Mouse (Mus musculus) G1E (cell line): Measurements from ENCODE around the gene Flrt1. TPM values are rescaled to one million over a fixed set of nuclear protein-coding genes. Genes with fewer than 3 reads are reported as not detected.

Experiments used
- ATAC-seq: 2 replicates; pipeline ENCODE4 v1.8.0; 2016; ENCODE audit warnings: mild to moderate bottlenecking; ENCODE audit not compliant: insufficient number of reproducible peaks, poor library complexity, low FRiP score, severe bottlenecking; ENCODE audit errors: extremely low read depth
- DNase-seq: peaks from one replicate; pipeline ENCODE4 v3.0.0; 2012; ENCODE audit warnings: low spot score
- H3K27me3 ChIP-seq: 2 replicates; pipeline ENCODE4 v1.6.1; 2012; ENCODE audit warnings: mild to moderate bottlenecking, low read length, inconsistent platforms; ENCODE audit not compliant: insufficient read depth
- H3K36me3 ChIP-seq: replicated peaks from 2 replicates; pipeline ENCODE3; 2012; ENCODE audit warnings: mild to moderate bottlenecking, inconsistent platforms
- H3K4me1 ChIP-seq: 2 replicates; pipeline ENCODE4 v1.6.1; 2012; ENCODE audit warnings: low read depth, low read length, inconsistent platforms, mixed read lengths; ENCODE audit not compliant: insufficient read depth
- H3K4me3 ChIP-seq: 2 replicates; pipeline ENCODE4 v1.5.1; 2012; ENCODE audit warnings: low read depth, mild to moderate bottlenecking, inconsistent platforms, low read length, moderate library complexity, mixed read lengths
- H3K9me3 ChIP-seq: replicated peaks from 2 replicates; pipeline ENCODE4 v1.6.1; 2012; ENCODE audit warnings: inconsistent platforms
- CTCF ChIP-seq: IDR thresholded peaks from 2 replicates; pipeline ENCODE4 v1.5.1; 2012; ENCODE audit warnings: low read depth, low read length, inconsistent platforms, mixed read lengths
- GATA1 ChIP-seq: IDR thresholded peaks from 2 replicates; pipeline ENCODE4 v1.6.1; 2012; ENCODE audit warnings: borderline replicate concordance, low read length, inconsistent platforms, mixed read lengths
- GATA2 ChIP-seq: IDR thresholded peaks from 2 replicates; pipeline ENCODE4 v1.6.1; 2012; ENCODE audit warnings: low read depth, low read length, inconsistent platforms, borderline replicate concordance
- POLR2AphosphoS5 ChIP-seq: IDR thresholded peaks from 2 replicates; pipeline ENCODE4 v1.6.1; 2012; ENCODE audit warnings: low read depth, low read length, inconsistent platforms; ENCODE audit not compliant: insufficient replicate concordance
- TAL1 ChIP-seq: conservative IDR thresholded peaks from 2 replicates; pipeline ENCODE4 v1.6.1; 2012; ENCODE audit warnings: low read depth, low read length, inconsistent platforms, mixed read lengths
- polyA plus RNA-seq: library from polyadenylated mRNA; stranded (reverse); fragments of >175 nt; gene quantifications from 2 replicates; pipeline ENCODE4 v1.2.3, GENCODE M21; 2012
- total RNA-seq, 2 experiments: library from RNA; stranded (forward) in 1 of 2; stranded (reverse) in 1 of 2; fragments of 200-1000 nt in 1 of 2; fragments of >200 nt in 1 of 2; fragmentation: Nextera tagmentation in 1 of 2; gene quantifications; 2 replicates each; pipeline ENCODE4 v1.2.3; 2014 to 2017

The Flrt1 gene
- total and polyA plus RNA-seq, 3 experiments, result 0.05 TPM; not detected in 2

GRCm38 (mm10) chr19:7044706-7045105 lies 60.8 kb downstream of the Flrt1 start:
- ATAC-seq, result no peak
- H3K36me3 ChIP-seq, result no peaks in the 10 kb centered on the region

GRCm38 (mm10) chr19:7044279-7044678 lies 61.2 kb downstream of the Flrt1 start:
- no peak for ATAC-seq
- H3K4me1 ChIP-seq, result peaks cover 10% of the 10 kb centered on the region
- no peak for TF ChIP-seq CTCF
- TF ChIP-seq TAL1, result no peak
- TF ChIP-seq GATA1, result no peak
- no peak for TF ChIP-seq POLR2AphosphoS5
- no peak for TF ChIP-seq GATA2

More at GRCm38 (mm10) chr19:7044706-7045105, 60.8 kb downstream of the Flrt1 start:
- Histone ChIP-seq H3K27me3 (peaks cover 34% of the 10 kb centered on the region), H3K4me3 (no peak overlapping the region), H3K9me3 (no peaks in the 10 kb centered on the region), H3K4me1 (peaks cover 10% of the 10 kb centered on the region)
- DNase-seq, result no peak
- TF ChIP-seq CTCF, result no peak
- TF ChIP-seq TAL1, result no peak
- TF ChIP-seq POLR2AphosphoS5, result no peak
- TF ChIP-seq GATA1, result no peak

More at GRCm38 (mm10) chr19:7044279-7044678, 61.2 kb downstream of the Flrt1 start:
- Histone ChIP-seq H3K27me3 (peaks cover 32% of the 10 kb centered on the region), H3K9me3 (no peaks in the 10 kb centered on the region), H3K36me3 (no peaks in the 10 kb centered on the region), H3K4me3 (no peak overlapping the region)
- DNase-seq, result no peak

Other genes starting within 250 kb of the Flrt1 start
Only the 20 nearest of the 23 such genes appear.
- 53.7 and 59.2 TPM in 2 replicates for gene Prdx5, start 195.6 kb downstream of the Flrt1 start, total RNA-seq (2014; fragmentation: Nextera tagmentation)
- gene Prdx5, start 195.6 kb downstream of the Flrt1 start, total RNA-seq (2017), result 210 and 225 TPM in 2 replicates
- 208 and 211 TPM in 2 replicates for gene Prdx5, start 195.6 kb downstream of the Flrt1 start, polyA plus RNA-seq
- 10.0 and 17.9 TPM in 2 replicates for gene Esrra, start 183.9 kb downstream of the Flrt1 start, total RNA-seq (2014; fragmentation: Nextera tagmentation)
- 21.1 and 25.6 TPM in 2 replicates for gene Esrra, start 183.9 kb downstream of the Flrt1 start, total RNA-seq (2017)
- 42.6 and 46.9 TPM in 2 replicates for gene Esrra, start 183.9 kb downstream of the Flrt1 start, polyA plus RNA-seq
- not detected in 2 replicates for gene Catsperz, start 180.3 kb downstream of the Flrt1 start, total RNA-seq (2014; fragmentation: Nextera tagmentation)
- gene Catsperz, start 180.3 kb downstream of the Flrt1 start, total RNA-seq (2017), result 0.11 TPM in 1 of 2 replicates, not detected in the other
- not detected in 2 replicates for gene Catsperz, start 180.3 kb downstream of the Flrt1 start, polyA plus RNA-seq
- not detected in 2 replicates for gene Kcnk4, start 171.2 kb downstream of the Flrt1 start, total RNA-seq (2014; fragmentation: Nextera tagmentation)
- 0.23 TPM in 1 of 2 replicates, not detected in the other for gene Kcnk4, start 171.2 kb downstream of the Flrt1 start, total RNA-seq (2017)
- gene Kcnk4, start 171.2 kb downstream of the Flrt1 start, polyA plus RNA-seq, result 0.05 TPM in 1 of 2 replicates, not detected in the other
- gene Bad, start 163.9 kb downstream of the Flrt1 start, total RNA-seq (2014; fragmentation: Nextera tagmentation), result 12.6 and 19.1 TPM in 2 replicates
- gene Bad, start 163.9 kb downstream of the Flrt1 start, total RNA-seq (2017), result 50.7 and 62.7 TPM in 2 replicates
- 51.9 and 52.0 TPM in 2 replicates for gene Bad, start 163.9 kb downstream of the Flrt1 start, polyA plus RNA-seq
- gene Gpr137, start 163.2 kb downstream of the Flrt1 start, total RNA-seq (2014; fragmentation: Nextera tagmentation), result 20.0 and 24.9 TPM in 2 replicates
- gene Gpr137, start 163.2 kb downstream of the Flrt1 start, total RNA-seq (2017), result 22.8 and 24.9 TPM in 2 replicates
- gene Gpr137, start 163.2 kb downstream of the Flrt1 start, polyA plus RNA-seq, result 32.1 and 39.9 TPM in 2 replicates
- 74.0 and 111 TPM in 2 replicates for gene Ppp1r14b, start 130.8 kb downstream of the Flrt1 start, total RNA-seq (2014; fragmentation: Nextera tagmentation)
- 141 and 168 TPM in 2 replicates for gene Ppp1r14b, start 130.8 kb downstream of the Flrt1 start, total RNA-seq (2017)
- 281 and 350 TPM in 2 replicates for gene Ppp1r14b, start 130.8 kb downstream of the Flrt1 start, polyA plus RNA-seq
- 12.5 and 14.1 TPM in 2 replicates for gene Plcb3, start 129.3 kb downstream of the Flrt1 start, total RNA-seq (2014; fragmentation: Nextera tagmentation)
- gene Plcb3, start 129.3 kb downstream of the Flrt1 start, total RNA-seq (2017), result 9.9 and 10.6 TPM in 2 replicates
- gene Plcb3, start 129.3 kb downstream of the Flrt1 start, polyA plus RNA-seq, result 21.0 and 22.2 TPM in 2 replicates
- 72.6 and 120 TPM in 2 replicates for gene Fkbp2, start 125.2 kb downstream of the Flrt1 start, total RNA-seq (2014; fragmentation: Nextera tagmentation)
- gene Fkbp2, start 125.2 kb downstream of the Flrt1 start, total RNA-seq (2017), result 58.8 and 72.0 TPM in 2 replicates
- gene Fkbp2, start 125.2 kb downstream of the Flrt1 start, polyA plus RNA-seq, result 170 and 201 TPM in 2 replicates
- gene Vegfb, start 118.1 kb downstream of the Flrt1 start, total RNA-seq (2014; fragmentation: Nextera tagmentation), result 29.6 and 41.0 TPM in 2 replicates
- 18.5 and 20.2 TPM in 2 replicates for gene Vegfb, start 118.1 kb downstream of the Flrt1 start, total RNA-seq (2017)
- gene Vegfb, start 118.1 kb downstream of the Flrt1 start, polyA plus RNA-seq, result 92.6 and 118 TPM in 2 replicates
- 29.4 and 29.5 TPM in 2 replicates for gene Dnajc4, start 113.2 kb downstream of the Flrt1 start, total RNA-seq (2014; fragmentation: Nextera tagmentation)
- gene Dnajc4, start 113.2 kb downstream of the Flrt1 start, total RNA-seq (2017), result 11.6 and 14.4 TPM in 2 replicates
- gene Dnajc4, start 113.2 kb downstream of the Flrt1 start, polyA plus RNA-seq, result 23.9 and 24.3 TPM in 2 replicates
- 16.6 and 30.0 TPM in 2 replicates for gene Nudt22, start 109.6 kb downstream of the Flrt1 start, total RNA-seq (2014; fragmentation: Nextera tagmentation)
- 17.8 and 21.0 TPM in 2 replicates for gene Nudt22, start 109.6 kb downstream of the Flrt1 start, total RNA-seq (2017)
- gene Nudt22, start 109.6 kb downstream of the Flrt1 start, polyA plus RNA-seq, result 19.2 and 23.9 TPM in 2 replicates
- gene Trpt1, start 109.6 kb downstream of the Flrt1 start, total RNA-seq (2014; fragmentation: Nextera tagmentation), result 2.6 and 6.1 TPM in 2 replicates
- gene Trpt1, start 109.6 kb downstream of the Flrt1 start, total RNA-seq (2017), result 1.6 and 2.7 TPM in 2 replicates
- gene Trpt1, start 109.6 kb downstream of the Flrt1 start, polyA plus RNA-seq, result 1.2 TPM in 2 replicates
- gene Fermt3, start 86.3 kb downstream of the Flrt1 start, total RNA-seq (2014; fragmentation: Nextera tagmentation), result 66.2 and 69.5 TPM in 2 replicates
- 267 and 318 TPM in 2 replicates for gene Fermt3, start 86.3 kb downstream of the Flrt1 start, total RNA-seq (2017)
- 461 and 527 TPM in 2 replicates for gene Fermt3, start 86.3 kb downstream of the Flrt1 start, polyA plus RNA-seq
- 301 and 356 TPM in 2 replicates for gene Stip1, start 65.8 kb downstream of the Flrt1 start, total RNA-seq (2014; fragmentation: Nextera tagmentation)
- gene Stip1, start 65.8 kb downstream of the Flrt1 start, total RNA-seq (2017), result 267 and 279 TPM in 2 replicates
- gene Stip1, start 65.8 kb downstream of the Flrt1 start, polyA plus RNA-seq, result 136 and 224 TPM in 2 replicates
- gene Macrod1, start 48.9 kb downstream of the Flrt1 start, total RNA-seq (2014; fragmentation: Nextera tagmentation), result not detected in 2 replicates
- not detected in 2 replicates for gene Macrod1, start 48.9 kb downstream of the Flrt1 start, total RNA-seq (2017)
- gene Macrod1, start 48.9 kb downstream of the Flrt1 start, polyA plus RNA-seq, result 0.60 and 0.89 TPM in 2 replicates
- gene Otub1, start 100.6 kb upstream of the Flrt1 start, total RNA-seq (2014; fragmentation: Nextera tagmentation), result 46.4 and 50.2 TPM in 2 replicates
- gene Otub1, start 100.6 kb upstream of the Flrt1 start, total RNA-seq (2017), result 88.2 and 91.4 TPM in 2 replicates
- gene Otub1, start 100.6 kb upstream of the Flrt1 start, polyA plus RNA-seq, result 153 and 175 TPM in 2 replicates
- gene Cox8a, start 111.9 kb upstream of the Flrt1 start, total RNA-seq (2014; fragmentation: Nextera tagmentation), result 353 and 374 TPM in 2 replicates
- gene Cox8a, start 111.9 kb upstream of the Flrt1 start, total RNA-seq (2017), result 934 and 1,064 TPM in 2 replicates
- gene Cox8a, start 111.9 kb upstream of the Flrt1 start, polyA plus RNA-seq, result 478 and 515 TPM in 2 replicates
- 67.5 and 67.7 TPM in 2 replicates for gene Naa40, start 135.5 kb upstream of the Flrt1 start, total RNA-seq (2014; fragmentation: Nextera tagmentation)
- 60.7 and 67.3 TPM in 2 replicates for gene Naa40, start 135.5 kb upstream of the Flrt1 start, total RNA-seq (2017)
- 58.8 and 59.4 TPM in 2 replicates for gene Naa40, start 135.5 kb upstream of the Flrt1 start, polyA plus RNA-seq
- gene Rcor2, start 161.6 kb upstream of the Flrt1 start, total RNA-seq (2014; fragmentation: Nextera tagmentation), result 20.9 and 22.2 TPM in 2 replicates
- 20.8 and 22.5 TPM in 2 replicates for gene Rcor2, start 161.6 kb upstream of the Flrt1 start, total RNA-seq (2017)
- 62.2 and 74.4 TPM in 2 replicates for gene Rcor2, start 161.6 kb upstream of the Flrt1 start, polyA plus RNA-seq